Mouse (Mus musculus): Measurements from ENCODE around the gene Hivep3. TPM values are rescaled to one million over a fixed set of nuclear protein-coding genes. Genes with fewer than 3 reads are reported as not detected.

Gene Hivep3
- total RNA-seq, 2 experiments from 2014 or later: 7.4 to 9.7 TPM

- DNase-seq: peak; percentile 21
Measured at GRCm38 (mm10) chr4:120058794-120059193, 325.2 kb downstream of the Hivep3 start.

GRCm38 (mm10) chr4:120061727-120062126 is 328.1 kb downstream of the Hivep3 start:
- DNase-seq: no peak

GRCm38 (mm10) chr4:120062198-120062597 is 328.6 kb downstream of the Hivep3 start:
- no peak for DNase-seq

- DNase-seq: no peak
Measured at GRCm38 (mm10) chr4:120062754-120063153, 329.2 kb downstream of the Hivep3 start.

GRCm38 (mm10) chr4:120063353-120064124 is 330.0 kb downstream of the Hivep3 start:
- no peak for DNase-seq

- no peak for DNase-seq
Measured at GRCm38 (mm10) chr4:120064696-120065095, 331.1 kb downstream of the Hivep3 start, which contains the start of gene AL607142.1. AL607142.1 (plus strand) TSS chr4:120064996.

GRCm38 (mm10) chr4:120066841-120067591 is 333.4 kb downstream of the Hivep3 start:
- peak; percentile 32 for DNase-seq

GRCm38 (mm10) chr4:120067592-120068235 is 334.1 kb downstream of the Hivep3 start:
- DNase-seq: peak; percentile 26

- no peak for DNase-seq
Measured at GRCm38 (mm10) chr4:120068883-120069581, 335.4 kb downstream of the Hivep3 start.

- DNase-seq: no peak
Measured at GRCm38 (mm10) chr4:120069582-120069980, 336.0 kb downstream of the Hivep3 start.

GRCm38 (mm10) chr4:120071411-120071810 is 337.8 kb downstream of the Hivep3 start:
- DNase-seq: no peak

- peak; percentile 34 for DNase-seq
Measured at GRCm38 (mm10) chr4:120071842-120072507, 338.4 kb downstream of the Hivep3 start.

- no peak for DNase-seq
Measured at GRCm38 (mm10) chr4:120074061-120074460, 340.5 kb downstream of the Hivep3 start.

- DNase-seq: no peak
Measured at GRCm38 (mm10) chr4:120077322-120077721, 343.7 kb downstream of the Hivep3 start.

- DNase-seq: no peak
Measured at GRCm38 (mm10) chr4:120082527-120082926, 348.9 kb downstream of the Hivep3 start.

GRCm38 (mm10) chr4:120083700-120084099 is 350.1 kb downstream of the Hivep3 start:
- DNase-seq: no peak

- DNase-seq: no peak
Measured at GRCm38 (mm10) chr4:120089536-120089935, 356.0 kb downstream of the Hivep3 start.

- DNase-seq: no peak
Measured at GRCm38 (mm10) chr4:120091997-120092783, 358.6 kb downstream of the Hivep3 start.

- DNase-seq: no peak
Measured at GRCm38 (mm10) chr4:120096935-120097334, 363.4 kb downstream of the Hivep3 start.

GRCm38 (mm10) chr4:120101186-120101585 is 367.6 kb downstream of the Hivep3 start:
- DNase-seq: no peak

- peak; percentile 84 for DNase-seq
Measured at GRCm38 (mm10) chr4:120104599-120104998, 371.0 kb downstream of the Hivep3 start.

Measured in adrenal gland, postnatal 10 days (tissue).